Mouse (Mus musculus) liver, embryonic 14.5 days (tissue): ENCODE measurements around the gene Pcnx2.

Experiments
- CTCF ChIP-seq: IDR thresholded peaks from 2 replicates; pipeline ENCODE4 v1.5.1; 2016; ENCODE audit warnings: antibody characterized with exemption, low read depth, control low read depth
- EP300 ChIP-seq: IDR thresholded peaks from 2 replicates; pipeline ENCODE4 v1.6.1; 2016; ENCODE audit warnings: antibody characterized with exemption, low read depth

DNA sequence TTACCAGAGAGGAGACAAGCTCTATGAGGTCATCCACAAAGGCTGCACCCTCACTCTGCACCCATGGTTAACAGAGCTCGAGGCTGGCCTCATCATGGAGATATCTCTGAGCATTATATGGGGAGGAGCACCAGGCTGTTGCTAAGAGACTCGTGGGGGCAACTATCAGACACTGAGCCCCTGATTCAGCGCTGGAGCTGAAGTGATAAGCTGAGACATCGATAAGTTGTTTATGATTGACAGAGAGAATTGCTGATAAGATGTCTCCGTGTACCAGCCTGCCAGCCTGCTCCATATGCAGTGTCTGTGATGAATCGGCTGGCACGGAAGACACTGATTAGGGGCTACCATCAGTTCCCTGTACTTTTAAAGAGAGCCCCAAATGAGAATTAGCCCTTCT, 111.2 kb downstream of the Pcnx2 start:
- TF ChIP-seq CTCF (no peak), EP300 (0 out of 2 replicates have a peak, but pooled peaks have one; percentile 18)
